ENCODE assay signal across 13 mouse cellular contexts in the genomic region with DNA sequence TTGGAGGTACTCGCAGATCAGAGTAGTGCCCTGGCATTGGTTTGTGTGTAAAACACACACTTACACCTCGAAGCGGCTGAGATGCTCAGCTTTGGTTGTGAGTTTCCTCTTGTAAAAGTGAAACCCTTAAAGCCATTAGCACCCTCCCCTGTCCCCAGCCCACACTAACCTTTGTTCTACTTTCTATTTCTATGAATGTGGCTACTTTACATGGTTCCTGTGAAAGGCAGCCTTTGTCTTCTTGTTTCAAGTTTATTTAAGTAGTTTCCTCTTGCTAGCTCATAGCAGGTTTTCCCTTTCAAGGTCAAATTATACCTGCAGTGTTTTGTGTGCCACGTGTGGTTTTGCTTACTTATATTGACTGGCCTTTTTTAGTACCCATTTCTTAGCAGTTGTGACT.
DNase-seq lines count a peak whose midpoint lies in the region; ATAC-seq and TF ChIP-seq lines count a peak whose summit lies in the region.
"Had no signal": no experiment of that assay in that cellular context is flagged by ENCODE, and none has a peak within 500 bp of the region (broad histone marks: within the 10 kb centered on the region; RNA-seq: fewer than 3 reads in every experiment).

No protein-coding gene starts in this region.

- ATAC-seq in kidney, embryonic 15.5 days (replicated peaks; ENCODE audit: low FRiP score): no peak
- ATAC-seq in intestine, postnatal 0 days: peak; percentile 18

- H3K4me1 ChIP-seq in kidney, embryonic 15.5 days: peaks cover 46% of the 10 kb centered on the region
- peaks cover 15% of the 10 kb centered on the region; the same call in 1 of the 2 replicates for H3K4me1 ChIP-seq in intestine, postnatal 0 days (replicated peaks; ENCODE audit: control insufficient read depth, insufficient read depth, low read length)

- no peaks in the 10 kb centered on the region for H3K27me3 ChIP-seq in kidney, embryonic 15.5 days
- no peaks in the 10 kb centered on the region for H3K27me3 ChIP-seq in intestine, postnatal 0 days (replicated peaks; ENCODE audit: control insufficient read depth, insufficient read depth, low read length)
- H3K27me3 ChIP-seq: megakaryocyte, embryonic 14.5 days; neural tube, embryonic 12.5 days had no signal

- H3K36me3 ChIP-seq in kidney, embryonic 15.5 days: peaks cover 11% of the 10 kb centered on the region
- peaks cover 55% of the 10 kb centered on the region for H3K36me3 ChIP-seq in intestine, postnatal 0 days (ENCODE audit: control insufficient read depth, insufficient read depth)

- TF ChIP-seq CTCF in intestine, postnatal 0 days (IDR thresholded peaks at IDR 0.05; ENCODE audit: low read depth): no peak

- WGBS in kidney, embryonic 15.5 days: 79% methylated on average over 4 of the region's 4 CpGs
- WGBS in intestine, postnatal 0 days: 52% methylated on average over 4 of the region's 4 CpGs

- no peaks in the 10 kb centered on the region for H3K9me3 ChIP-seq in kidney, embryonic 15.5 days (replicated peaks)
- H3K9me3 ChIP-seq in intestine, postnatal 0 days (ENCODE audit: control insufficient read depth): no peaks in the 10 kb centered on the region
- H3K9me3 ChIP-seq: megakaryocyte, embryonic 14.5 days; neural tube, embryonic 12.5 days had no signal

- H3K9ac ChIP-seq in kidney, embryonic 15.5 days: no peak overlapping the region
- no peak overlapping the region for H3K9ac ChIP-seq in intestine, postnatal 0 days (ENCODE audit: low read depth, low read length)
- H3K9ac ChIP-seq: neural tube, embryonic 12.5 days had no signal

- no peak overlapping the region for H3K4me2 ChIP-seq in kidney, embryonic 15.5 days
- no peak overlapping the region for H3K4me2 ChIP-seq in intestine, postnatal 0 days (replicated peaks; ENCODE audit: low read depth)
- H3K4me2 ChIP-seq: neural tube, embryonic 12.5 days had no signal

- H3K27ac ChIP-seq in kidney, embryonic 15.5 days: peak overlapping the region; percentile 63; the same call in 1 of the 2 replicates
- H3K27ac ChIP-seq in intestine, postnatal 0 days (ENCODE audit: low read depth, low read length): peak overlapping the region; percentile 41
- H3K27ac ChIP-seq: neural tube, embryonic 12.5 days had no signal

- no peak for DNase-seq in kidney, postnatal 10 days
- DNase-seq in 416B (ENCODE audit: low read depth): peak; percentile 8
- DNase-seq in CD4-positive, CD25-positive, alpha-beta regulatory T cell, adult 2 months (ENCODE audit: low read depth, low spot score): peak; percentile 64
- DNase-seq in urinary bladder, postnatal 4 days (ENCODE audit: low spot score in 2 of 2): no peak
- DNase-seq in testis, postnatal 10 days (ENCODE audit: low spot score): no peak
- DNase-seq in thymus, postnatal 36 days: no peak
- DNase-seq: adrenal gland, postnatal 14 days; cerebellum, adult 9-10 months; kidney, adult 9 months had no signal

- no peak overlapping the region for H3K4me3 ChIP-seq in kidney, embryonic 15.5 days (replicated peaks)
- H3K4me3 ChIP-seq in intestine, postnatal 0 days (ENCODE audit: low read depth, low read length): no peak overlapping the region
- H3K4me3 ChIP-seq: megakaryocyte, embryonic 14.5 days; neural tube, embryonic 12.5 days had no signal

Comparison
In these comparisons a context has a peak if more than half of its experiments do, and no peak if none do; other contexts are left out.
1. DNase-seq: peak in 416B (single experiment) and CD4-positive, CD25-positive, alpha-beta regulatory T cell, adult 2 months (single experiment); none in kidney, postnatal 10 days (single experiment), urinary bladder, postnatal 4 days (0 of 2), testis, postnatal 10 days (single experiment) and thymus, postnatal 36 days (0 of 2).